Mouse (Mus musculus) CD4-positive helper T cell, adult 2 months (primary cell): ENCODE measurements around the gene Szt2.
A peak's percentile ranks its signal among the peaks of the same experiment; 100 is the strongest.

ENCODE experiments used
- DNase-seq: peaks from one replicate; pipeline ENCODE4 v3.0.0-alpha.2; 2012; ENCODE audit warnings: low read depth, missing footprints, low spot score

Gene Szt2

DNA sequence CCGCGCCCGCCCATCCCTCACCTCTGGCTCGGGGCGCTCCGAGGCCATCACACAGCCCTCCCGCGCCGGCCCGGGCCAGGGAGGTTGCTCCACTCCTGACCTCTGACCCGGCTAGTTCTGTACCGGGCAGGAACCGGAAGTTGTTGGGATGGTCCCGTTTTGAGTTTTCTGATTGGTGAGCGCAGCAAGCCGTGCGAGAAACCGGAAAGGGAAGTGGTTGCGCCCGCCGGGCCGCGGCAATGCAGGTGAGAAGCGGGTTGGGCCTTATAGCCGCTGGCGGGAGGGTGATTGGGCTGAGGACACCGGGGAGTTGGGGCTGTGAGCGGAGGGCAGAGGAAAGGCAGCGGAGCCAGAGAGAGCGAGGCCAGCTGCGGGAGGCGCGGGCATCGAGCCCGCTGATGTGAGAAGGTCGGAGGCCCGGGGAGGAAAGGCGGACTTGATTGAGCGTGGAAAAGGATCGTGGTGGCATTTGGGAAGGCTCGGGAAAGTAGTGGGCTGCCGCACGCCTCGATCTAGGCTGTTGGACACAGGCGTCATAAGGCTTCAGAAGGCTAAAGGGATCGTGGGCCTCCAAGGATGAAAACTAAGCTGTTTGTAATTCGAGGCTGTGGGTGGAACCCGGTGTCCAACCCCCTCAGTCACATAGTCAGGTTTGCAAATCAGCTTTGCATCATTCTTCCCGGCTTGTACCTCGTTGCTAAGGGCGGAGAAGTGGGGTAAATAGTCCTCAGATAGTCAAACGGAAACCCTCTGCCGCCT is at the start of gene Szt2, which contains the start of gene Med8:
Gene Szt2, minus strand, starts transcription at position 132 of the 759 bp plus-strand sequence.
Gene Med8, plus strand, starts transcription at position 196 of the 759 bp plus-strand sequence.
- peak; percentile 95 for DNase-seq

GRCm38 (mm10) chr4:118457345-118457975 is 48.4 kb upstream of the Szt2 start, which contains the start of gene Mpl:
TSS of gene Mpl (minus strand) at chr4:118457513.
- DNase-seq = no peak

- DNase-seq = no peak
Observed at GRCm38 (mm10) chr4:118446415-118447153, 37.5 kb upstream of the Szt2 start.

- DNase-seq = no peak
Observed at GRCm38 (mm10) chr4:118445781-118446414, 36.8 kb upstream of the Szt2 start.

DNA sequence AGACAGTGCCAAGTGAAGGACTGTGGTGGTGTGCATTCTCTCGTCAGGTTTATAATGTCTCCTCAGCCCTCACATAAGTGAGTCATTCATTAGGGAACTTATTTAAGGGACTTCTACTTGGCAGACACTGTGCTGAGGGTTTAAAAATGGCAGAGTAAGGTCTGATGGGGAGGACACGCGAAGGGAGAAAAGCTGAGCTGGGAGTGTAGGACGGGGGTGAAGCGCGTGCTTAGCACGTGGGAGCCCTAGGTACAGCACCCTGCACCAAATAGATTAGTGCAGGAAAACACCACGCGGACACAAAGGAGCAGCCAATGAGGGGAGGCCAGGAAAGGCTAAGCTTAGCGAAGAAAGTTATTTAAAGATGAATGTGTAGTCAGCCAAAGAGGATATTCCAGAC is 36.0 kb upstream of the Szt2 start:
- DNase-seq = no peak

DNA sequence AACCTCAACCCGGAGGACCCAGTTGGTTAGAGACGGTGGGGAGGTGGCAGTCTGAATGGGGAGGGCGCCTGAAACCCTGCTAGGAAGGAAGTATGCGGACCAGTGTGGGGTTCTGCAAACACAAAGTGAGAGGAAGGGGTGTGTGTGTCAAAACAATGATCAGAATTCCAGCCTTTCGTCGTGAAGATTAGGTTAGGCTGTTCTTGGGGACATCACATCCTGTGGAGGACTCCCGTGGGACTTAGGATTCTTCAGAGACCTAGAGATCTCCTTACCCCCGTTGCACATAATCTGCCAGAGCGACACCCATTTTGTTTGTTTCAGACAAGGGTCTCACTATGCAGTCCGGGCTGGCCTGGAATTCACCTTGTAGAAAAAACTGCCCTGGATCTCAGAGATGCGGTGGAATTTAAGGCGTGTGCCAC is 28.8 kb upstream of the Szt2 start:
- no peak for DNase-seq

- DNase-seq = peak; percentile 95
Observed at GRCm38 (mm10) chr4:118436820-118437603, 27.9 kb upstream of the Szt2 start, which contains the start of gene Cdc20. TSS of gene Cdc20 (minus strand) at chr4:118437352.

DNA sequence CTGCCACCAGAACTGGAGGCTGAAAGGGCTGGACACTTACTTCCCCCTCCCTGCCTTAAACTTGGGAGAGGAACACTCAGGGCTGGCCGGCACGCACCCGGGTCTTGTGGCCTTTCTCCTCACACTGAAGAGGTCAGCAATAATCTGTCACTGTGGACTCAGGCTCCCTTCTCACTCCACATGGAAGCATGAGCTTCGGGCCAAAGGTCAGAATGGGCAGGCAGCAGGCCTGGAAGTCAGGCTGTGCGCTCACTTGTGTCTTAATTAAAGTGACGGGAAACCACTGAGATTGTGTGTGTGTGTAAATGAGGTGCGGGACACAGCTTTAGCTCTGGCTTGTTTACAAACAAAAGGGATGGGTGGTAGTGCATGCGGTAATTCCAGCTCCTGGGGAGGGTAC is 23.3 kb upstream of the Szt2 start:
- no peak for DNase-seq

GRCm38 (mm10) chr4:118429215-118429895 is 20.3 kb upstream of the Szt2 start:
- DNase-seq = no peak

DNA sequence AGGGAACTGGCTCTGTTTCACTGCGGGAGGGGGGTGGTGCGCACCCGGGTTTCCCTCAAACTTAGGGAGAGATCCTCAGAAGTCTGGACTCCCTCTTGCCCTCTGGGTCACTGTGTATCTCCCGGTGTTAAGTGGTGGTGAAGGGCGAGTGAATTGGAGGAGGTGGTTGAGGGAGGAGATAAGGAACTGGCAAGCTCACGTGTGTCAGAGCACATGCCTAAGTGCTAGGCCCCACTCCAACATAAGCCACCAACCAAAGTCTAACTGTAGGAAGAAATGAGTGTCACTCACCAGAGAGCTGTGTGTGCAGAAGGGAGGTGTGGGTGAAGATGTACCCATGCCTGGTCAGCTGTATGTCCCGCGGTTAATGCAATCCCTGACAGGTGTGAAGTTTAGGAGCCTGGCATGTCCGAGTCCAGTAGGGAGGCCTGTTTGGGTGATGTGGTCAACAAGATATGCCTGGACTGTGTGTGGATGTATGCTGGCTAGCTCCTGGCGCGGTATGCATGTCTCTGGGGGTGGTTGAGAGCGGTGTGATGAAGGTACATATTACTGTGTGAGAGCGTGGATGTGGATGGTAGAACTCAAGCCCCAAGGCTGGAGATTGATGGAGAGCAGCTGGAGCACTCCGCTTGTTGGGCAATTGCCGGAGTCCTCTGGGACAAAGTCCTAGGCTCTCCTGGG is 19.6 kb upstream of the Szt2 start:
- peak; percentile 48 for DNase-seq

DNA sequence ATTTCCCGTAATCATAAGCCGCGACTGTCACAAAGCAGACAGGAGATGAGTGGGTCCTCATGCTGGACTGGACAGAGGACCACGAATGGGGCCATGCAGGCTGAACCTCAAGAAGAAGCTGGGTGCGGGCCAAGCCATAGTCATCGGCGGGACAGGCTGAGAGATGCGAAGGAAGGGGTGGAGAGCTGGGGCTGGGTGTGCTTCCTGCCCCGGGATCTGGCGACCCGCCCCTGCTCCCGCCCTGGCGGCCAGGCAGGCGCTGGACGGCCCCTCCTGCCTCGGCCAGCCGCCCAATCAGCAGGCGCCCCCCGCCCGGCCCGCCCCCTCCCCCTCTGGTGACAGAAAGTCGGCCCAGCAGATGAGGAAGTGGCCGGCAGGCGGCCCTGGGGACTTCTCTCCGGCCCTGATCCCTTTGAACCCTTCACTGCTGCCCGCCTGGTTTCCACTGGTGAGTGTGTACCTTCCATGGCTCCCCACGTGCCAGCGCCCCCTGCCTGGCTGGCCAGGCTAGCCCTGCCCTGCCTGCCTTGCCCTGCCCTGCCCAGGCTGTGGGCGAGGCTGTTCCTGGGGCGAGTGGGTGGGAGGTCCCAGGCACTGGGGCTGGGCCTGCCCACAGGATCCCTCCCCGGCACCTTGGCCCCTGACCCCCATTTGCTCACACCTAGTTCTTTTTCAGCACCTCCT is 18.8 kb upstream of the Szt2 start, which contains the start of gene Elovl1:
Gene Elovl1, plus strand, starts transcription at position 326 of the 684 bp plus-strand sequence.
- DNase-seq = peak; percentile 90

- no peak for DNase-seq
Observed at GRCm38 (mm10) chr4:118427415-118427767, 18.3 kb upstream of the Szt2 start.

DNA sequence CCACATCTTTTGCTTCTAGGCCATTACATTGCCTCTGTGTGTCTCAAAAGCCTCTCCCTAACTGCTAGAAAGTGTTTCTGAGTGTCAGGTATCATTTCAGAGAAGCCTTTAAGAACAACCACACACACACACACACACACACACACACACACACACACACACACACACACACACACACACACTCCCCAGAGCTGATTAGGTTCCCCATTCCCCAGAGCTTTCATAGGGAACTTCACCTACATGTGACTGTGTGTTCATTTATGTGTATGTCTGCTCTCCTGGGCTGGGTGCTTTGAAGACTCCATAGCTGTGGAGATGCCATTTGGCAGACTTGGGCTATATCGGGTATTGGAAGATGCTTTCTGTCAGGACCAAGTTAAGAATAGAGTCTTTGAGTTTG is 16.3 kb upstream of the Szt2 start:
- no peak for DNase-seq

DNA sequence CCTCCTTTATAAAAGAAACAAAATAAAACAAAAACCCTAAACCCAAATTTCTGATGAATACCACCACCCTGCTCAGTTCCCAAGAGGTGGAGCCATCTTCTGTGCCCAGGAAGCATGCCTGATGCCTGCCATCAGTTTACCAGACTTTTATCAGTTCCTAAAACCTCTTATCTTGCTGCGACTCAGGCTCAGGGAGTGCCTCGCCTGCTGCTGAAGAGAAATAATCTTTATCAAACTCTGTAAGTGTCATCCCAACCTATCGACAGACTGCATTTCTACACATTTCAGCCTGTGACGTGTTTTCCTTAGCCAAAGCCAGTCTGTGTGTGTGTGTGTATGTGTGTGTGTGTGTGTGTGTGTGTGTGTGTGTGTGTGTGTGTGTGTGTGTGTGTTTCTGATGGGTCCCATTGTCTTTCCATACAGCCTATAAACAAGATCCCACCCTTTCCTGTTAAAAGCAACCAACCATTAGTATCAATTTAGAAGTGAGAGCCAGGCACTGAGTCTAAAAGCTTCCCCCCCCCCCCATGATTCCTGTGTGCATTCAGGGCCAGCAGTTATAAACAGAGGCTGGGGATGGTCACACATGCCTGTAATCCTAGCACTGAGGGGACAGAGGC is 15.6 kb upstream of the Szt2 start:
- no peak for DNase-seq

DNA sequence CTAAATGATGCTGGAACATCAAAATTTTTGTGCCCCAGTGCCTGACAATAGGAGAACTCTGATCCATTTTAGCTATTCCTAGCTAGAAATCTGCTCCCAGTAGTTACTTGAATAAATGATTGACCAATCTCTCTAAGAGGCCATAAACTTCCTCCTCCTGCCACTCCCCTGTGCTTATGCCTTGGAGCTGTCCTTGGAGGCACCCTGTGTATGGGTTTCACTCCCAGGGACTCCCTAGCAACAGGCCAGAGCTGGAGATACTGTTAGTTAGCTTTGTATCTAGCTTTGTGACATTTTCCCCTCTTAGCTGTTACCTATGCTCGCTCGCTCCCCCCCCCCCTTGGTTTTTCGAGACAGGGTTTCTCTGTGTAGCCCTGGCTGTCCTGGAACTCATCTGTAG is 12.3 kb upstream of the Szt2 start:
- no peak for DNase-seq

DNA sequence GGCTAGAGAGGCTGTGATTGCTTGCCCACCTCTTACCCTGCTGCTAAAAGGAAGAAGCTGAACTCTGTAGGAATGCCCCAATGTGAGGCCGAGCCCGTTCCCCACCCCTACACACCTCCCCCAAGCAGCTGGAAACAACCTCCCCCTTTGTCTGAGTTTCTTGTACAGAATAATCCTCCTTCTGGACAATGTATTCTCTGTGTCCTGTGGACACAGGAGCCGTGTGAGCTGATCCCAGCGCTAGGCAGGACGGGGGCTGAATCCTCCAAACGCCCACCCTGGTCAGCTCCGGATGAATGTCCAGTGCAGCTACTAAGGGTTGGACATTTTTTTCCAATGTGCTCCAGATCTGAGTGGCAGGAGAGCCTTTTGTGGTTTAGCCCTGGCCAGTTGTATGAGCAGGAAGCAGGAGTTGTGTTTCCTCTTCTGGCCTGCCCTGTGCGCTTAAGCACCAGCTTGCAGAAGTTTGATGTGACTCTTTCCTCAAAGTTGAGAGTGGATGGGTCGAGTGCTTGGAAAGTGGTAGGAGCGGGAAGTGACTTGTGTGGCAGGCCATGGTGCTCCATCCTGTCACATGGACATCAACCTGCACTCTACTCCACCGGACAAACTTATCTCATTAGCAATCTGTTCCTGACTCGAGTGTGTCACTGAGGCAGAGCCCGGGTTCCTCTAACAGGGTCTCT is 8.2 kb upstream of the Szt2 start:
- no peak for DNase-seq

GRCm38 (mm10) chr4:118416329-118416728 is 7.3 kb upstream of the Szt2 start:
- DNase-seq = no peak

DNA sequence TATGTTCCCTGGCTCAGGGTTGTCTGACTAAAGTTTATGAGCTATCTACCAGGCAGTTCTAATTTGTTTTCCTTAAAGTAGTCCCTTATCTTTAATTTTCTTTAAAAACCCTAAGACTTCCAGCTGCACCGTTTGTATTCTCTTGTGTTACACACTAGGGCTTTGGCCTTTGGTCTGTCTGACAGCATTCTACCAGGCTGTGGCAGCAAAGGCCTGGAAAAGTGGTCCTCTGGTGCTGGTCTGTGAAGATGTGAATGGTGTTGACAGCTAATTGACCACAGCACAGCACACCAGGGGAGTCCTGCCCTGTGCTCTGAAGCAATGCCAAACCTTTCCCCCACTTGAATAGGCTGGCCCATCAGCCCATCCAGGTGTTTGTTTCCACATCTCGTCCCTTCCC is 6.7 kb upstream of the Szt2 start:
- no peak for DNase-seq
